Mouse (Mus musculus) duodenum, adult 2 months (tissue): ENCODE measurements around the gene Gm15056. TPM values are rescaled to one million over a fixed set of nuclear protein-coding genes. Genes with fewer than 3 reads are reported as not detected.

Source experiments
- polyA plus RNA-seq: library from polyadenylated mRNA; depleted of rRNA; stranded (reverse); fragments of >200 nt; gene quantifications from 2 replicates; pipeline ENCODE4 v1.2.3, GENCODE M21; 2012; ENCODE audit warnings: low replicate concordance; rRNA removed

Gene Gm15056
- not detected in 2 replicates for polyA plus RNA-seq

GRCm38 (mm10) chr8:20902527-20902926, at the start of gene Gm15056:
TSS of gene Gm15056 (minus strand) at chr8:20902627.

GRCm38 (mm10) chr8:20944610-20945009, 42.2 kb upstream of the Gm15056 start, which contains the start of gene AY761185:
TSS of gene AY761185 (minus strand) at chr8:20944710.

GRCm38 (mm10) chr8:20921971-20922370, 19.5 kb upstream of the Gm15056 start, which contains the start of gene Gm6040:
TSS of gene Gm6040 (minus strand) at chr8:20922071.

GRCm38 (mm10) chr8:20892369-20892768, 10.1 kb downstream of the Gm15056 start, which contains the start of gene Defb33:
TSS of gene Defb33 (plus strand) at chr8:20892669.

Other genes starting within 250 kb of the Gm15056 start
- not detected in 2 replicates for gene Defb33, start 10.0 kb downstream of the Gm15056 start, polyA plus RNA-seq
- not detected in 2 replicates for gene Gm6040, start 19.4 kb upstream of the Gm15056 start, polyA plus RNA-seq
- not detected in 2 replicates for gene AY761185, start 42.1 kb upstream of the Gm15056 start, polyA plus RNA-seq
- gene Defa21, start 122.9 kb upstream of the Gm15056 start, polyA plus RNA-seq = 14.3 TPM in 1 of 2 replicates, not detected in the other
- 192 and 728 TPM in 2 replicates for gene Defa23, start 152.4 kb upstream of the Gm15056 start, polyA plus RNA-seq
- gene Defa35, start 162.4 kb upstream of the Gm15056 start, polyA plus RNA-seq = 6.8 and 56.6 TPM in 2 replicates
- gene Defa25, start 181.8 kb upstream of the Gm15056 start, polyA plus RNA-seq = not detected in 2 replicates
- gene Gm14851, start 193.4 kb upstream of the Gm15056 start, polyA plus RNA-seq = 15.7 and 126 TPM in 2 replicates
- gene Defa30, start 232.0 kb upstream of the Gm15056 start, polyA plus RNA-seq = 70.6 and 73.6 TPM in 2 replicates